Mouse (Mus musculus): Measurements from ENCODE around the gene Gmfb.

The Gmfb gene

DNA sequence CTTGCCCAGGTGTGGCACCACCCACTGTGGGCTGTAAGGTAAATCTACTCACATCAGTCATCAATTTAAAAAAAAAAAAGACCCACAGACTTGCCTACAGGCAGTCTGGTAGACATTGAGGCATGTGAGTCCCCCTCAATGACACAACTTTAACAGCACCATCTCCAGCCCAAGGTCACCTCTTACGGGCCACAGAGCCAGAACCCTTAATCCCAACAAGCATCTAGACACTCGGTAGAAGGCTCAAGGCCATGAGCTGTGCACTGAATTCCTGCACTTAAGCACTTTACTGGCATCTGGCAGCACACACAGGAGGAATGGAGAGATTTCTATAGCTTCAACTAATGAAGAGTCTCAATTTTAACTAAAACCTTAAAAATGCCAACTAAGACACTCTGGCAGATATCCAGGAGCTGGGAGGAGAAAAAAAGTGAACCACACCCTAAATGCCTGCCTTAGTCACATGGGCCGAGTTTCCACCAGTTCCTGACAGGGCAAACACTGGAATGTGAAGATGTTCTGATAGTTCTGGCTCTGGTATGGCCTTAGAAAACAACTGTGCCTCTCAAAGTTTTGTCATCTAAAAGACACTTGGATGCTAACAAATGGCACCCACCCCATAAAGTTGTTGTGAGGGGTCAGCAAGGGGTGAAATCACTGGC is 21.2 kb downstream of the Gmfb start:
- no peak for DNase-seq

DNA sequence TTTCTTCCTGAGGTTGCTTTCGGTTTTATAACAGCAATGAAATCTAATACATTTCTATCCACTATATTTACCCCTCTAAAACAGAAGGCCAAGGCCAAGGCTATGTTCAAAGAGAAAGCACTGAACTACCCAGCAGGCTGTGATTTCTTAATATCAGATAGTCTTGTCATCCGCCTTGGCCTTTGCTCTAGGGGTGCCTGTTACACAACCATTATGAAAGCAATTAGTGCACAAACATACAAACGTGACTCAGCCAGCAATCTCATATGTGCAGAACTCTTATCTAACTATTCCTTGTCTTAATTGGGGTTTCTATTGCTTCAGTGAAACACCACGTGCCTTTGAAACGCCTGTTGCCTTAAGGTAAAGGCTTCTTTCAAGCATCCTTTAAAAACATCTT is 27.9 kb downstream of the Gmfb start:
- DNase-seq, result no peak

DNA sequence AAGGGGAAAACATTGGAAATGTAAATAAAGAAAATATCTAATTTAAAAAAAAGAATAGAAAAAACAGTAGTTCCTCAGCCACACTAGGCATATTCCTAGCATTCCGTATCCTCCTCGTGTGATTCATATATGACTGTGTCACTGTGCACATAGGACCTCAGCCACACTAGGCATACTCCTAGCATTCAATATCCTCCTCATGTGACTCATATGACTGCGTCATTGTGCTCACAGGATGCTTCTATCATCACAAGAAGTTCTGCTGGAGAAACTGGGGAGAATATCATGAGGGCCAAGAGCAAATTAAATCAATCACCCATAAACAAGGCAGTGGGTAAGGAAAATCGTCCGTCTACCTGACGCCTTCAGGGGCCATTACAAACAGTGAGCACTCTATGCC is 31.3 kb downstream of the Gmfb start:
- no peak for DNase-seq

DNA sequence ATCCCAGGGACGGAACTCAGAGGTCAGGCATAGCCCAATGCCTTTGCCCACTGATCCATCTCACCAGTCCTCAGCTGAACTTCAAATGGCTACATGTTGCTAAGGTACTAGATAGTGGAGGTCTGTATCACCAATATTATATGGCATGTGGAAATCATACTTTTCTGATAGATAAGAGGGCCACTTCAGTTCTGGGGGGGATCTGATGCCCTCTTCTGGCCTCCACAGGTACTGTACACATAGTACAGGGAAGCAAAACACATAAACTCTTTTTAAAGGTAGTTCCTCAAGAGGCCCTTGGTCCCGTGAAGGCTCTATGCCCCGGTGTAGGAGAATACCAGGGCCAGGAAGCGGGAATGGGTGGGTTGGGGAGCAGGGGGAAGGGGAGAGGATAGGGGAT is 31.7 kb downstream of the Gmfb start:
- DNase-seq, result peak; percentile 9

DNA sequence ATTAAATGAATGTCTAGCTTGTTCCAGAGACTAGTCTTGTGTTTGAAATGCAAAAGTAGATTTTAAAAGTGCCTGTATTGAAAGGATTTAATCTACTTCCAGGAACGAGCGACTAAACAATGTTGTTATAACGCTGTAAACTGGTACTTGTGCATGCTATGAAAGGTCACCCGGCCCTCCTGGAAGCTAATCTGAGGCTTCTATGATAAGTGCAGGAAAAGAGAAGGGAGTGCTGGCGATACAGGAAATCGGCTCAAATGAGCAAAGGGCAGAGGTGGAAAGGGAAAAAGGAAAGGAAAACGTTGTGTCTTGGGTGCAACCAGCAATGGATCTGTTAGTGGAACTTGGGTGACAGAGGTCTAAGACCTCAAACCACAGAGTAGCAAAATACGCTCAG is 33.5 kb downstream of the Gmfb start:
- no peak for DNase-seq

DNA sequence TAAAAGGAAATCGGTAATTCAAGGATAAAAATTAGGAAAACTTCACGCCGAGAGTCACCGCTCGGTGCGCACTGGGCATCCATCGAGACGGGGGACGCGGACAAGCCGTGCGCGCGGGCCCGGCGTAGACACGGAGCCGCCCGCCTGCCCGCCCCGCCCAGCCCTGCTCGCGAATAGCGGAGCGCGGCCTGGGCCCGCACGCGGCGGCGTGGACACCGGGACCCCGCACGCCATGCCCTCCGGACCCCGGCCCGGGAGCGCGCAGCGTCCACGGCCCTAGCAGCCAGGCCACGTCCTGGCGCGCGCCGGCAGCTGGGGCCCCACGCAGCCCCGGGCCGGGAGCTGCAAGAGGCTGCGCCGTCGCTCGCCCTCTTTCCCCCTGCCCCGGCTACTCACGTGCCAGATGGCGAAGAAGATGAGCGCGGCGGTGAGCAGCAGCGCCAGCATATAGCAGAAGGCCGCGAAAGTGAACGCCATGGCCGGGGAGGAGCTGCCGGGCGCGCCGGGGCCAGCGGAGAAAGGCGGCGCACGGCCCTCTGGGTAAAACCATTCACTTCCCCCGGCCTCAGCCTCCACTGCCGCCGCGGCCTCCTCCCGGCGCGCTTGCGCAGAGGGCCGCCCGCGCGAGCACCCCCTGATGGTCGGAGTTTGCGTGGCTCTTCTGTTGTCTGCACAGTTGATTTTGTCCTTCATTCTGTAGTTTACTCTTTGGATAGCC is 34.1 kb downstream of the Gmfb start, which contains the start of gene Cnih1:
Cnih1 (minus strand) TSS at position 625 of the 718 bp plus-strand sequence.
- peak; percentile 96 for DNase-seq

DNA sequence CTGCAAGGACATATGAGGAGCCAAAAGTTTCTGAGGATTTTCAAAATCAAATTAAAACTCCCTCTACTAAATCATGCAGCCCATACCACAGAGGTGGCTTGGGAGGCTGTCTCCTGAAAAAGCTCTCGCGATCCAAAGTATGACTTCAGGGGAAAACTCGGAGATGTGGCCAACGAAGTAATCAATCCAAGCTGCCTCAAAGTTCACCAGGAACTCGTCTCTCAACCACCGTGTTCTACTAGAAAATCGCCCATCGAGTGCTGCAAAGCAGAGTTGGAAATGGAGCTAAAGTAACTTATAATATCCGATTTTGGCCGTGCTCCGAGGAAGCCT is 34.6 kb downstream of the Gmfb start:
- no peak for DNase-seq

DNA sequence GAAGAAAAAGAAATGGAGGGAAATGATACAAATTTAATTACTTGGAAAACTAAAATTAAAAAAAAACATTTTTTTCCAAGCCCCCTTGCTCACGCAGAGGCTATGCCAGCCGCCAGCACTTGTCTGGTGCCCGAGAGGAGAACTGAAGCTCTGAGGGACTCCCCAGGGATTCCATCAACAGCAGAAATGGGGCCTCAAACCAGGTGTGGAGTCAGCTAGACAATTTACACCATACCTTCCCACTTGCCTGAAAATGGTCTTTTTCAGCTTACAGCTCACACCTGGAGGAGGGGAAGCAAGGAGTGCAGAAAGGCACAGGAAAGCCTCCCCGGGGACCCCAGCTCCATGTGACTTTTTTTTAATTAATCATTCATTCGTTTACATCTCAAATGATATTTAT is 36.8 kb downstream of the Gmfb start:
- no peak for DNase-seq

DNA sequence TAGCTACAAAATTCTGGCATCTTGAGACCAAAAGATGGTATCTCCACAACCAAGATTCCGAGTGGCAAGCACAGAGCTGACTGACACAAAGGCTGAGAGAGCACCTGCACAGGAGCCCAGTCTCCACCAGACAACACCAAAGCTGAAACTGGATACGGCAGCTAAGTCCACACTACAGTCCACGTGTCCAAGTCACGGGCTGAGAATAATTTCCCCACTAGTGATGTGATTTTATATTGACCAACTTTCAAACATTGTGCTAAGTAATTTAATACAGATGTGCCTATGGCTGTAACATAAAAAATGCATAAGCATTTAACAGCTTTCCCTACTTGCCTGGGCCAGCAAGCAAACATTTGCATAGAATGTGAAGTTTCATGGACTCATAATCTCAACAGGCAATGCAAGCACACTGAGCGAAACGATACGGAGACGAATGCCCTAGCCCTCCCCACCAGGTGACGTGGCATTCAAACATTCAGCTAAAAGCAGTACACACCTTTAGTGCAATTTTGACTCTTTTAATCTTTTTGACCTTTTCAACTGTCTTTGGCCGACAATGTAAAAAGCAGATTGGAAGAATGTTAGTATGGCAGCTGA is 38.6 kb downstream of the Gmfb start:
- no peak for DNase-seq

DNA sequence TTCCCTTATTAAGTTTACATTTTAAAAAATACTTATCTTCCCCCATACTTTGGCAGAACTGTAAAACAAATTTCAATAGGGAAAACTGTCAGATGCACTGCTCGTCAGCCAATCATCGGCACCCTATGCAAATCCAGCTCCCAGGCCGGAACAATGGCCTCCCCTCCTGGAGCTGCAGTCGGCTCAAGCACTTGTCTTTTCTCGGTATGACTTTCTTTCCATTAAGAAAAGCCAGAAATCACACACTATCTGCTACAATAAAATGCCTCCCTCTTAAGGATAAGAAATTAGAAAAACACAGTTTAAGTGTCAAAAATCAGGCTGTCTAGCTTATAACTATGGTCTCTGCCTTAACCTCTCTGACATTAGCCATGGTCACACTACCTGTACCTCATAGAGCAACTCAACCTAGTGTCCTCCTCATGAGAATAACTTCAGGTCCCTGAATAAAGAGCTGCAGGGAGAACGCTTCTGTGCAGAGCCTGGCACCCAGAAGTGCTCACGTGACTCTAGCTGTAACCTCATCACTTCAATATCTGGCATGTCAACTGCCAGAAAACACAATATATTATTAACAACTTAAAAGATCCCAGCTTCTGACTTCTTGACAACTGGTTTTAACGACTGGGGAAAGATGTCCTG is 39.7 kb downstream of the Gmfb start:
- no peak for DNase-seq

DNA sequence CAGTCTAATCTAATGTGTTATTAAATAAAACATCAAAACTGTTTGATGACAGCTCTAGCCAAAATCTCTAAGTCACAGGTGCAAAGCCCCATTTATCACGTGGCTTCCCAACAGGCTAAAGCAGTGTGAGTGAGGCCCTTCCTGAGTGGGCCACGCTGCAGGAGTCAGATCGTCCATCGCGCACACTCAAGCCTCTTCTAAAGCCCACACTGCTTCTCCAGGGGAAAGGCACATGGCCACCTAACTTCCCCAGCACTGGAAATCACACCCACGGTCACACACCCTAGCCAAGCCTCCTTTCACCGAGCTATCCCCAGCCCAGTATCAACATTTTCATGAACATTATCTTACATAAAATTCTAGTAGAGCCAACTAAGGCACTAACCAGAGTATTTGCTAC is 41.0 kb downstream of the Gmfb start:
- no peak for DNase-seq

DNA sequence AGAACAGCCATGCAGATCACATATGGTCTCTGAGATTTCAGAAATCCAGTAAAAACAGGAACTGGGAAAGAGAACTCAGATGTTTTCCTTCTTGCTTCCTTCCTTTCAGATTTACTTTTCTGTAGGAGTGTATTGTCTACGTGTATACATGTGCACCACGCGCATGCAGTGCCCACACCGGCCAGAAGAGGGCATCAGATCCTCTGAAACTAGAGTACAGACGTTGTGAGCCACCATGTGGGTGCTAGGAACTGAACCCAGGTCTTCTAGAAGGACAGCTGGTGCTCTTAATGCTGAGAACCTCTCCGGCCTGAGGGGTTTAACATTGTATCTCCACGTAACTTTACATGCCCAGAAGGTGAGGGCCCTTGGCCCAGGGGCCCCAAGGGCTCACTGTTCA is 42.8 kb downstream of the Gmfb start:
- no peak for DNase-seq

DNA sequence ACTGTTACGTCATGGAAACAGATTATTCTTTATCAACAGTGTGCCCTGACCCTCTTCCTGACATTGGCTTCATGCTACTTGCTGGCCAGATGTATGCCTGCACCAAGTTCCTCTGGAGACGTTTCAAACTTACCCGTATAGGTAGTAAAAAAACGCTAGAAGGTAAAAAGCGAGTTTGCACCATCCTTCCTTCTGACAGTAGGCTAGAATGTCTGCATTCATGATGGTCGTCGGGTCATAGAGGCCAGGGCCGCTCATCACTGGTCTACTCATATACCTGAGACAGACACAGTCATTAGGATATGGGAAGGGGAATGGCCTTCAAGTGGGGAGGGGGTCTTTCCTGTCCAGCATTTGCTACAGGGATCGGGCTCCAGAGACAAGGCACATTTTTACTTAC is 43.3 kb downstream of the Gmfb start:
- no peak for DNase-seq

DNA sequence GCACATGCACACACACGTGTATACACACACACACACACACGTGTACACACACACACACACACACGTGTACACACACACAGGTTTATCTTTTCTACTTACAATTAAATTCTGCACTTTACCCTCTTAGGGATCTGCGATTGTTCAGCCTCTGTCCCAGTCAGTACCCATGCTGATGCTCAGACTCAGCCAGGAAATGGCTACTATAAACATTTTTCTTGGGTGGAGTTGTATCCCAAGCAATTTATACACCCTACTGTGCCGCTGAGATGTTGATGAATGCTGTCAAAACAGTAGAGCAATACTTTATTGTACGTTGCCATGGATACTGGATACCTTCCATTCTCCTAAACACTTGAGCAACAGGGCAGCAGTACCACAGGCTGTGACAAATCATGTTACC is 52.0 kb downstream of the Gmfb start:
- no peak for DNase-seq

DNA sequence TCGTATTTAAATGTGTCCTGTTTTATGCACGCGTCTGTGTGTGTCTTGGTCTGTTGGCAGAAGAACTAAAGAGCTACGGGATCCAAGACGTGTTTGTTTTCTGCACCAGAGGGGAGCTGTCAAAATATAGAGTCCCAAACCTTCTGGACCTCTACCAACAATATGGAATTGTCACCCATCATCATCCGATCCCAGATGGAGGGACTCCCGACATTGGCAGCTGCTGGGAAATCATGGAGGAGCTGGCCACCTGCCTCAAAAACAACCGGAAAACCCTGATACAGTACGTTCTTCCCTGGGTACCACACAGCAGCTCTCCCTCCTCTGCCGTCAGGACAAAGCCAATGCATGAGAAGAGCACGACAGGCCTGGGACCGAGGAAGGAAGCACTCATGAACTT is 54.9 kb downstream of the Gmfb start:
- DNase-seq, result no peak

DNA sequence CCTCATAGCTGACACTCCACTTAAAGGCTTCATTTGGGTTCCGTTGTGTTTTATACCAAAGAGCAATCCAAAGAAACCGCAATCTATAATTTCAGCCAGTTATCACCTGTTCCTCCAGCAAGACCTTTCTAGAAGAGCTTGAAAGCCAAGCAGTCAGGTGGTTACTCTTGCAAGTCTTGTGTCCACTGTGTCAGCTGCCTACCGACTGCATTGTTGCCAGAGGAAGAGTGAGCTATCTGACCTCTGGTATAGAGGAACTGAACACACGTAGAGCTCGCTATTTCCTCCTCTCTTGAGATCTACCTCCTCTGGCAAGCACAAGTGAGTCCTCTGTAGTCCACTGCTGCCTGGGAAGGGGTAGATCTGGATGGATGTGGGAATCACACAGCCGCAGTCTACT is 60.9 kb downstream of the Gmfb start:
- no peak for DNase-seq

DNA sequence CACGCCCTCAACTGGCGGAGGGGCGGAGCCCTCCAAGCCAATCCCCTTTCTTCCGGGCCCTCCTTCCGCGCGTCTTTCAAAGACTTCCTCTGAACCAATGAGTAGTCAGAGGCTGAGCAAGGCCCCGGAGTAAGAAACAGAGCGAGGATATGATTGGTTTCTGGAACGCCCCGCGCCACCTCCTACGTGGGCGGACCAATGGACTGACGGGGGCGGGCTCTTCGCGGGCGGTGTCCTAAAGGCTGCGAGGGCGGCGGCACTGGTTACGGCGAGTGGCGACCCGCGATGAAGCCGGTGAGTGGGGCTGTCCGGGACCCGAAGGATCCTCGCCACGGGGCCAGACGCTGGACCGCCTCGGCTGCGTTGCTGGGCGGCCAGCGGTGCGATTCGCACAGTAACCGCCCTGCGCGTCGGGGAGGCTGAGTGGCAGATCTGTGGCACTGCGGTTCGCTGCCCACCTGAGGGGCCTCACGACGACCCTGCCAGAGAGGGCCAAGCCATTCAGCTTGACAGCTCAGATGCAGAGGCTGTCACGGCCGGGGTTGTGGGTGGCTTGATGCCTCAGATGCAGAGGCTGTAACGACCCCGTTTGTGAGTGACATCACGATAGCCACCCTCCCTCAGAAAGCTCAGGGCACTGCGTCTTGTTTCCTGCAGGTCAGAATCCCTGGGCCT is 61.5 kb downstream of the Gmfb start, which contains the start of gene Cdkn3:
Cdkn3 (plus strand) TSS at position 187 of the 675 bp plus-strand sequence.
- DNase-seq, result peak; percentile 97

DNA sequence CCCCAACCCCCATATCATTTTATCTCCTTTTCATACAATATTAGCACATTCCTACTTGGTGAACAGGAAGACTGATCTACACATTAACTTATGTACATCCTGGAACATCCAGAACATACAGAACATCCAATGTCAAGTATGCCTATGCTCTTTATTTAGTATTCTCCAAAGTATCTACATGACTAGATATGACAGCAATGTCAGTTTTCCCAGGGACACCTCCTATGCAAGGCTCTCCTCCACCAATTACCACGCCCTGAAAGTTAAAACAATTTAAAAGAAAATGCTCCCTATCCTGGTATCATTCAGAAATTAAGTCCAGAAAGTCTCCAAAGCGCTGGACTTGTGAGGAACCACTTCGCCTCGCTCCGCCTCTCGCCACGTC is 62.1 kb downstream of the Gmfb start:
- no peak for DNase-seq

Data from retina, postnatal 1 day (tissue).